Mouse (Mus musculus) common myeloid progenitor, adult 5-6 weeks (primary cell): ENCODE measurements around the gene Prrxl1. TPM values are rescaled to one million over a fixed set of nuclear protein-coding genes. Genes with fewer than 3 reads are reported as not detected.

Source experiments
- ATAC-seq: replicated peaks from 2 replicates; pipeline ENCODE4 v1.8.0; 2016; ENCODE audit warnings: low read depth, mild to moderate bottlenecking, moderate TSS enrichment, inconsistent platforms; ENCODE audit not compliant: poor library complexity, severe bottlenecking
- total RNA-seq: library from RNA; stranded (forward); fragments of 200-1000, 187-1606 nt; gene quantifications from 2 replicates; pipeline ENCODE4 v1.2.3, GENCODE M21; 2017

Prrxl1 gene
- total RNA-seq, 1 experiment from 2014 or later, result not detected

DNA sequence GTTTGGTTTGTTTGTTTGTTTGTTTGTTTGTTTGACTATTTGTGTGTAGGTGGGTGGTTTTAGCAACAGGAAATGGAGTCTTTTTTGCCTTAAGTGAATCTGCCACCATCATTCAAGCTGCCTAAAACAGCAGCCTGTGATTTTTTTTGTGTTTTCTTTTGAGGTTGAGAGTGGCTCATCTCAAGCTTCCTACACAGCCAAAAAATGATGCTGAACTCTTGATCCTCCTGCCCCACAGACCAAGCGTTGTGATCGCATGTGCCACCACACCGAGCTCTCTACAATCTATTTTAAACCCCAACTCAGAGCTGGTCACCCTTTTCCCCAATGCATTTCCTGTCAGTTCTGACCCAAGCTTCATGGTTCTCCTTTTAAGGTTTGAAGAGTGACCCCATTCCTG, 99.3 kb downstream of the Prrxl1 start:
- ATAC-seq, result no peak

Other genes with a start within 250 kb of the Prrxl1 start
- gene 1700024G13Rik, start 211.0 kb upstream of the Prrxl1 start, total RNA-seq, result not detected in 2 replicates
- not detected in 2 replicates for gene Slc18a3, start 134.6 kb upstream of the Prrxl1 start, total RNA-seq
- not detected in 2 replicates for gene Chat, start 133.4 kb upstream of the Prrxl1 start, total RNA-seq
- 20.4 and 24.4 TPM in 2 replicates for gene Ercc6, start 85.9 kb upstream of the Prrxl1 start, total RNA-seq
- not detected in 2 replicates for gene 3425401B19Rik, start 85.9 kb downstream of the Prrxl1 start, total RNA-seq
- 2.3 and 5.5 TPM in 2 replicates for gene Tmem273, start 186.6 kb downstream of the Prrxl1 start, total RNA-seq
- not detected in 2 replicates for gene Fam170b, start 234.6 kb downstream of the Prrxl1 start, total RNA-seq